Mouse (Mus musculus) CD4-positive helper T cell, adult 2 months (primary cell): ENCODE results near the gene Sntb2.
A peak's percentile ranks its signal among the peaks of the same experiment; 100 is the strongest.
"Not testable (repeated sequence)": the region's sequence is repeated elsewhere in the genome, so short reads cannot be mapped to it uniquely, and the experiment has no call there.

Experiments
- DNase-seq: peaks from one replicate; pipeline ENCODE4 v3.0.0-alpha.2; 2012; ENCODE audit warnings: low read depth, missing footprints, low spot score

Gene Sntb2

DNA sequence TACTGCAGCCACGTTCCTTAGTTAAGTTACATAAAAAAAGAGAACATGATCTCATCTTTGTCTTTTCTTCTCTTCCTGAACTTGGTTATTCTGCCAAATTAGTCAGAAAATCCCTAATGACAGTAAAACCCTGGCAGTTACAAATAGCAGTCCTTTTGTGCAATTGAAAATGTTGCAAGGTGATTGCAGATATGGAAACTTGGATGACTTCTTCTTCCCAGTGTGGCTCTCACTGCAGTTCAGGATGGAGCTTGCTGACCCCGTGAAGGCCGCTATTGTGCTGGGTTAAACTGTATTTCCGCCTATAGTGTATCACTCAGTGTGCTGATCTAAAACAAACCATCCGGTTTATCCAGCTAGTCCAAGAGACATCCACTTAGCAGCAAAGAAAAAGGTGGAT, 36.4 kb downstream of the Sntb2 start:
- DNase-seq, result no peak

DNA sequence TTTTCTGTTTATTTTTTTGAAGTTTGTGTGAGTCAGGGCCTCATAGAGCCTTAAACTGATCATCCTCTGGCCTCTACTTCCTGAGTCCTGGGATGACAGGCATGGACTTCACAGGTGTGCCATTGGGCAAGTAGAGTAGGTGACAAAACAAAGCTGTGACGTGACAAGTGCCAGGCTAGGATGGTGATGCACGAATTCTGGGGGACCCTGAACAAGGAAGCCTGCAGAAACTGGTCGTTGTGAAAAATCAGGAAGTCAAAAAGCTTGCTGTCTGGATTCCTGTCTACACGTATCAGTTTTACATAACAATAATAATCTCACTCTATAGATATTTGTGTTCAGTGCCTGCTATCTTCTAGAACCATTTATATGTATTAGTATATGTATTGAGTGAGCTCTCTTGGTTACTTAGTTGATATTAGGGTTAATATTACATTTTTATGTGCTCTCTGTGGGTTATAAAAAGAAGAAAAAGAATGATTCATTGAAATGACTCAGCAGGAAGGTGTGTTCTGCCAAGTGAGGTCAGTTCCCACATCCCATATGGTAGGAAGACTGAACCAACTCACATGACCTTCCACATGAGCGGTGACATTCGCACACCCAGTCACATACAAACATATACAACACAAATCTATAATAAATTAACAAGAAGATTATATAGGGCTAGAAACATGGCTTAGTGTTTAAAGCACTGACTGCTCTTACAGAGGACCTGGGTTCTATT, 37.2 kb downstream of the Sntb2 start:
- DNase-seq, result peak; percentile 12

DNA sequence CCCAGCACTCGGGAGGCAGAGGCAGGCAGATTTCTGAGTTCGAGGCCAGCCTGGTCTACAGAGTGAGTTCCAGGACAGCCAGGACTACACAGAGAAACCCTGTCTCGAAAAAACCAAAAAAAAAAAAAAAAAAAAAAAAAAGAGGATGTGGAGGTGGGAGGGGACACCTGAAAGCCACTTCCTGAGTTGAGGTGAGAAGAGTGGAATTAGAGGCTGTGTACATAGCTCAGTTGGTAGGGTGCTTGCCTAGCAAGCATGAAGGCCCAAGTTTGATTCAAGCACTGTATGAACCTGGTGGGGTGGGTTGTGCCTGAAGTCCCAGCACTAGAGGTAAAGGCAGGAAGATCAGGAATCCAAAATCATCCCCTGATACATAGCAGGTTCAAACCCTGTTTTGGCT, 38.0 kb downstream of the Sntb2 start:
- DNase-seq, result peak; percentile 77

DNA sequence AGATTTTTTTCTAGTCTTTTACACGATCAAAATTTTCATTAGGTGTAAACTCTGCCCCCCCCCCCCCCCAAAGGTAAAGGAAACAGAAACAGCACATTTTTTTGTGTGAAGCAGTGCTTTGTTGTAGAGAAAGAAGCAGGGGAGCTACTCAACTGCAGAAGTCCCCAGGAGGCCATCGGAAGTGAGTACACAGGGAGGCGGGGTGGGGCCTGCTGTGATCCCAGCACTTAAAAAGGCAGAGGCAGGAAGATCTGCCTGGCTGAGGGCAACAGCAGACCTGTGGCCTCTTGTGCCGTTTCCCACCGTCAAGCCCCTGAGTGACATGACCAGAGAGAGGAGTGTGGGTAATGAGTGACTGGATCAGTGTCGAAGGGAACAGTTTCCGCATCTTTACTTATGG, 39.2 kb downstream of the Sntb2 start:
- DNase-seq, result peak; percentile 66

DNA sequence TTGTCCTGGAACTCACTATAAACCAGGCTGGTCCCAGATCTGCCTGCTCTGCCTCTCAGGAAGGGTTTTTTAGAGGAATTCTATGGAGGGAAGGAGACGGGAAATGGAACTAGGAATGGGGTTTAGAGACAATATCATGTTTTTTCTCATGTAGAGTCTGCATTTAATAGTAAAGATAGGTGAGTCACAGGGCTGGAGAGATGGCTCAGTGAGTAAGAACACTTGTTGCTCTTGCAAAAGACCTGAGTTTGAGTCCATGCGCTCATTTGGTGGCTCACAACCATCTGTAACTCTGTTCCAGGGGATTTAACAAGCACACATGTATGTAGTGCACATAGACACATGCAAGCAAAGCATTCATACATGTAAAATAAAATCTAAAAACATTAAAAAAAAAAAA, 40.2 kb downstream of the Sntb2 start:
- no peak for DNase-seq

DNA sequence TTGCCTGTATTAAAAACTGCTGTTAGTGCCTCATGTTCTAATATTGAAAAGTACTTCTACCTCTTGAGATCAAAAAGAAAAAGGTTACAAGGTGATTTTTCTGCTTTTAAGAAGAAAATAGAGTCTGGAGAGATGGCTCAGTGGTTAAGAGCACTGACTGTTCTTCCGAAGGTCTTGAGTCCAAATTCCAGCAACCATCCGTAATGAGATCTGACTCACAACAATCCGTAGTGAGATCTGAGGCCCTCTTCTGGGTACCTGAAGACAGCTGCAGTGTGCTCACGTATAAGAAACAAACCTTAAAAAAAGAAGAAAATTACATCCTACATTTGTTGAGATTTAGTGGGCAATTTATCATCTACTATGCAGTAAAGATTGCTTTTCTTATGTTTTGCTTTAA, 40.9 kb downstream of the Sntb2 start:
- no peak for DNase-seq

DNA sequence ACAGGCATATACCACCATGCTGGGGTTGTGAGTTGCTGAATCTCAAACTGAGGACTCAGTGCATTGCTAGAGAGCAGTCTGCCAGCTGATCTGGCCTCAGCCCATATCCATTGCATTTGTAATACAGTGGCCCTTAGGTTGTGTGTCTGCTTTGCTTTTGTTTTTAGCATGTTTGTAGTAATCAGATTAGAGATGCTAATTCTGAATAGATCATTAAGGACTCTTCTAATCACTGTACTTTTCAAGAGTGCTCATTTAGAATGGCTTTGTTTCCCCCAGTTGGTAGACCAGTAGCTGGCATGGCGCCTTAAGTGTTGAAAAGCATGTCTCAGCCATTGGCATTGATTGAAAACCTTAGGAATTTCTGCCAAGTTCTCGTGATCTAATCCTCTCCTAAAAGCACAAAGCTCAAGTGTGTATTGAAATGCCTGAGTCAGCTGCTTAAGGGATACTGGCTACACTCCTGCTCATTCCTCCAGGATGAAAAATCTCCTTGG, 43.3 kb downstream of the Sntb2 start:
- DNase-seq, result no peak

DNA sequence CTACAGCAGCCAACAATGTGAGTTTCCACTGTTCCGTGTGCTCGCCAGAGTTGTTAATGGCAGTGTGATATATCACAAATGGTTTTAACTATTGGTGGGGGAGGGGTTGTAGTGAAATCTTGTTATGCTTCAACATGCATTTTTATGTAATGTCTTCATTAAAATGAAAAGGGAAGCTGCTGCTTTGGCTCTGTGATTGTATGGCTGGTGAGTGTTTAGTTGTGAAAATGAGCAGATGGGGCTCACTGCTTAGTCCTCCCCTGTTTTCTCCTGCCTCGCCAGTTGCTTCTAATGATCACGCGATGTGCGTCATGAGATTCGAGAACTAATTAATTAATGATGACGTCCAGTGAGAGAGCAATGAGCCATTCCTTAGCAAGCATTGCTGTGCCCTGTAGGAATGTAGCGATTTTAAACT, 49.9 kb downstream of the Sntb2 start:
- DNase-seq, result no peak

DNA sequence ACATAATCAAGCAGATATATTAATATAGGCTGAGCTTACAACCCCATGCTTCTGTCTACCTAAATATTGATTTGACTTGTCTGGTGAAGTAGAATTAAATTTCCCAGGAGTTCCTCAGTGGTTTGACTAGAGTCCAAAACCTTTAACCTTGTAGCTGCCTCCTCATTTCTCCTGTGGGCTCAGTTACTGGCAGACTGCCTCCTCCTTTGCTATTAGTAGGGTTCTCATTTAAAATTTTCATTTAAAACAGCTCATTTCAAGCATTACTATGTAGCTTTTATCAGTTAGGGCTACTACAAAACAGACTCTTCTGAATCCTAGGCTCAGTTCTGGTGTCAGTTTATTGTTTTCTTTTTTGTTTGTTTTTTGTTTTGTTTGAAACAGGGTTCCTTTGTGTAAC, 50.4 kb downstream of the Sntb2 start:
- no peak for DNase-seq

DNA sequence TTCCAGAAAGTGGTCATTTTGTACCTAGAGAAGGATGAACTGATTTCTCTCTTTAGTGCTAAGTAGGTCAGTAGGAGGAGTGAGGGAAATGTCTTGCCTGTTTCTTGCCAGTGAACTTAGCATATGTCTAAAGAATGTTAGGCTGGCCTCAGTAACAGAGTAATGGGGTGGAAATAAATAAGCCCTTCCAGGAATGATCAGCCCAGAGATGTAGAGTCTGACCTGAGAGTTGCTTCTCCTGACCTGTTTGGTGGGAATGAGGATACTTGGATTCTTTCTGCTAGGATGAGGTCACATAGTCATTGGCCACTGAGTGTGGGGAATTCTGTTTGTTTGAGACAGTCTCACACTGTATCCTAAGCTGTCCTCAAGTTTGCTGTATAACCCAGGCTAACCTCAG, 52.0 kb downstream of the Sntb2 start:
- no peak for DNase-seq

DNA sequence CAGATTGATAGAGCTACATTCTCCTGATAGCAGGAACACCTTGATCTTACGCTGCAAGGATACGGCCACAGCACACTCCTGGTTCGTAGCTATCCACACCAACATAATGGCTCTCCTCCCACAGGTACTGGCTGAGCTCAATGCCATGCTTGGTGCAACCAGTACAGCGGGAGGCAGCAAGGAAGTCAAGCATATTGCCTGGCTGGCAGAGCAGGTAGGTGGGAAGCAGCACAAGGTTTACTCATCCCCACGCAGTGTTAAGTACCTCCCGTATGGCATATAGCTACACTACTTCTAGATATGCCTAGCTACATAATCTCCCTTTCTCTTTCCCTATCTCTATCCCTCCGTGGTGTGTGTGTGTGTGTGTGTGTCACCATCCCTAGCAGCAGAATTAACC, 55.8 kb downstream of the Sntb2 start:
- no peak for DNase-seq

DNA sequence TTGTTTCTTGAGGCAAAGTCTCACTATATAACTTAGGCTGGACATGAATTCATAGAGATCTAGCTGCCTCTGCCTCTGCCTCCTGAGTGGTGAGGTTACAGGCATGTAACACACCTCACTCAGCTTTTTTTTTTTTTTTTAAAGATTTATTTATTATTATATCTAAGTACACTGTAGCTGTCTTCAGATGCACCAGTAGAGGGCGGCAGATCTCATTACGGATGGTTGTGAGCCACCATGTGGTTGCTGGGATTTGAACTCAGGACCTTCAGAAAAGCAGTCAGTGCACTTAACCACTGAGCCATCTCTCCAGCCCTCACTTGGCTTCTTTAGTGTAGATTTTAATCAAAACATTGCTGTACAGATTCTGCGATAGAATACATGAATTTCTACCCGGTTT, 60.8 kb downstream of the Sntb2 start:
- not testable (repeated sequence) for DNase-seq

DNA sequence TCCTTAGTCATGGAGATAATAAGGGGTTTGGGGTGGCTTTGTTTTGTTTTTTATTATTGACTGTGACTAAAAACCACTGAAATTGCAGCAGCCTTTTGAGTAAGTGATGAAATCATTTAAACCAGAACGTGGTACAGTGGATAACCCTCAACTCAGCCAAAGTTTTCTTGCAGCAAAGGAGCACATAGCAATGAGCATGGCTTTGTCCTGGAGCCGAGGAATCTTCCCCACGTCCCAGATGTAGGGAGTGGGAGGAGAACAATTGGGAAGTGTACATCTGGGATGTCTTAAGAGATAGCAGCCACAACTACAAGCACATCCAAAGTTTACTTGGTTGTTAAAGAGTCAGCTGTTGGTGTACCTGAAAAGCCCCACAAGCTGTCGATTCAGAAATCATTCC, 61.9 kb downstream of the Sntb2 start:
- DNase-seq, result no peak

DNA sequence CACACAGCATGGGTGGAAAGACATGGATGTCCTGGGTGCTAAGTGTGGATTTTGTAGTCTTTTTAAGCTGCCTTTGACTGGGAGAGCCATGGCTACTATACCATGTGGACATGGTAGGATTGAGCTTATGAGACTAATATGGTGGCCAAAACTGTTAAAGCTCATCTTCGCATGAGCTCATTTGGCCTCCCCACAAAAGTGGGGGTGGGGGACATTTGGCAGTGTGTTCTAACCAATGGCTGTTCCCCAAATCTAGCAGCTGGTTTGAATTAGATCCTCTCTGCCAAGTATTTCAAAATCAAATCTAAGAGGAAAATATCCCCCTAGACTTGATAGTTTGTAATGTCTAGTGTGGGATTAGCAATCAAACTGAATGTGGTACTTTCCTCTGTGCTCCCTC, 63.5 kb downstream of the Sntb2 start:
- DNase-seq, result no peak

DNA sequence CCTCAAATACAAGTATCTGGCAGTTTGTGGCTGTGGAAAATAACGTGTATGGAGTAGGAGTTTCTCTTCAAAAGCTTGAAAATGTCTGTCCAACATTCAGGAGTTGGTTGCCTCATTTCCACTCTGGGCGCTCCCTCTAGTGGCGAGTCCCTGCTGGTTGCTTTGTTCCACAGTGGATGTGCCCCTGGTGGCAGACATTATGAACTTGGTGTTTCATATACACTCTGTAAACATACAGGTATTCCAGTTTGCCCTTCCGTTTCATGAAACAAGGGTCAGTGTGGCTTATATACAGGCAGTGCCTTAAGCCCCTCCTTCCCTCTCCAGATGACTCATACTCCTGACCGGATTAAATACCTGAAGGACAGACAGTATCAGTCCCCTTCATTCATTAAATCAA, 67.0 kb downstream of the Sntb2 start:
- DNase-seq, result peak; percentile 86

DNA sequence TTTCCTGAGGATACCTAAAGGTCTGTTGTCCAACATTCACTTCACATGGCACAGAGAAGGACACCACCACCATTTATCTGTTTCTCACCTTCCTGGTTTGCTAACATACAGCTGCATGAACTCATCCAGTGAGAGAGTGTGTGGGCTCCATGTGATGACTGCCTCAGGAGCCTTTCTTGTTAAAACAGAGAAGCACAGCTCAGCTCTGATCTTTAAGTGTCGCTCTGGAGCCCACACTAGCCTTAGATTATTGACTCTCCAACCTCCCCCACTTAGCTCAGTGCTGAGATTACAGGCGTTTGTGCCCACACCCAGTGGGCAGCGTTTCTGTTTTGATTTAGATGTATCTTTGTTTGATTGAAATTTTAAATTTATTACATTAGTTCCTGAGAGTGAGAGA, 72.2 kb downstream of the Sntb2 start:
- DNase-seq, result no peak

DNA sequence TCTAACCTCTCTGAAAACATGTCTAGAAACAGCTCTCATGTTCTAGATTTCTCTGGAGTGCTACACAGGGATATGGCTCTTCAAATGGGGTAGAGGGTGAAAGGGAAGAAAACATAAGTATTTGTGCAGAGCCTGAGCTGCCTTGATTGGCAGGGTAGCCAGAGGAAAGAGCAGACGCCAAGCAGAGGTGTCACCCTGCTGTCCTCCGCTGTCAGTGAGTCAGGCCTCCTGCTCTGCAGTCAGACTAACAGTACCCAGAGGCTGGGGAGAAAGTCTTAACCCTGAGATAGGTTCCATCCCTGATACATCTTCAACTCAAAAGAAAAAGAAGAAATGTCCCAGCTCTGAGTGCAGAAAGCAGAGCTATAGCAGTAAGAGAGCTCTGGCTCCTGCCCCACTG, 77.1 kb downstream of the Sntb2 start:
- no peak for DNase-seq

DNA sequence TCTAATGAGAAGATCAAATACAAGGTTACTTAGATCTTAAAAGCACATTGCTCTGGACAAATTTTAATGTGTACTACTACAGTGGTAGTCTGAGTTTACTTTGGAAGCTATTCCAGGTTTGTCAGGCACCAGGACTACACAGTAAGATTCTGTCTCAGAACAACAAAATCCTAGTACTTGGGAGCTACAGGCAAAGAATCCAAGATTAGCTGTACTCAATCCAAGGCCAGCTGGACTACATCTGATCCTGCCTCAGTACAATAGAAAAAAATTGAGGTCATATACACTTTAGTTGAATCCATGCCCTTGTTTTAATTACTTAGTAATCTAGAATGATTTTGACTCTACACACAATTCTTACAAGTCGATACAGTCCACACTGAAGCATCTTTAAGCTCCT, 79.4 kb downstream of the Sntb2 start:
- DNase-seq, result no peak

DNA sequence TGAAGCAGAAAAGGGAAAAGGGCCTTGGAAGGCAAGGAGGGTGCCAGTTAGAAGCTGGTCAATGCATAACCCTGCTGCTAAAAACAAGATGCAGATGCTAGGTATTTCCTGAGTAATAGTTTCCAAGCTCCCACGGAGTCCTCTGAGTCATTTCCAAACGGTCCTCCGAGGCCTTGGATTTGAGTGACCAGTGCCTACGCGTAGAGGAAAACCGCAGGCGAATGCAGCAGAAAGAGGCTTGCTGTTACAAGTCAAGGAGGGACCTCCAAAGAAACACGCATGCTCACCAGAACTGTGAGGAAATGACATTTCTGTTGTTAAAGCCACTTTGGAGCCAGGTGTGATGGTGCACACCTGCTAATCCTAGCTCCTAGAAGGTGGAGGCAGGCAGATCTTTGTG, 87.9 kb downstream of the Sntb2 start:
- no peak for DNase-seq

DNA sequence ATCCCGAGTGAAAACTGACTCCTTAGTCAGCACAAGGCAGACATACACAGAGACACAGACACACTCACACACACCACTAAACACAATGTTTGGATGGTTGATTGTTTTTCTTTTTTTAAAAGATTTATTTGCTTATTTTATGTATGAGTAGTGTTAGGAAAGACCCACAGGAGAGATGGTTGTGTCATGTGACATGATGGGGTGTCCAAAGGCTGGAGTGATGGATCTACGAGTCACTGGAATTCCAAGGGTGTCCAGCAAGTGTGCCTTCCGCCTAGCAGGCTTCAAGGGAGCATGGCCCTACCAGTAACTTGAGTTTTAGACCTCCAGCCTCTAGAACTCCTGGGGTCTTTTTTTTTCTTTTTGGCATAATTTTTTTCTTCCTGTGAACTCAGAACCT, 93.8 kb downstream of the Sntb2 start:
- no peak for DNase-seq

DNA sequence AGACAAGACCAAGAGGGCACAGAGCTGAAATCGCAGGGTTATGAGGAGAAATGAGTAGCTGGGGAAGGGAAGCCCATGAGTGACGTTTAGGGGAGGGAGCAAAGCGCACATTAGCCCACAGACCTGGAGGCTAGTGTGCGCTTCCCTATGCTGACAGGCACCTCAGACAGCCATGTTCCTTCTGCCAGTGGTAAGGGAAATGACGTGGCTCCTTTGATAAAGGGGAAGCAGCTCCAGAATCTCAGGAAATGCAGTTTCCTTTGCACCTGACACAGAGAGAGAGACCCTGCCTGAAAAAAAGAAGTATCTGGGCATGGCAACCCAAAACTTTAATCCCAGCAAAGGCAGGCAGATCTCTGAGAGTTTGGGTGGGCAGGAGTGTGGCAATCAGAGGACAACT, 94.5 kb downstream of the Sntb2 start:
- no peak for DNase-seq

DNA sequence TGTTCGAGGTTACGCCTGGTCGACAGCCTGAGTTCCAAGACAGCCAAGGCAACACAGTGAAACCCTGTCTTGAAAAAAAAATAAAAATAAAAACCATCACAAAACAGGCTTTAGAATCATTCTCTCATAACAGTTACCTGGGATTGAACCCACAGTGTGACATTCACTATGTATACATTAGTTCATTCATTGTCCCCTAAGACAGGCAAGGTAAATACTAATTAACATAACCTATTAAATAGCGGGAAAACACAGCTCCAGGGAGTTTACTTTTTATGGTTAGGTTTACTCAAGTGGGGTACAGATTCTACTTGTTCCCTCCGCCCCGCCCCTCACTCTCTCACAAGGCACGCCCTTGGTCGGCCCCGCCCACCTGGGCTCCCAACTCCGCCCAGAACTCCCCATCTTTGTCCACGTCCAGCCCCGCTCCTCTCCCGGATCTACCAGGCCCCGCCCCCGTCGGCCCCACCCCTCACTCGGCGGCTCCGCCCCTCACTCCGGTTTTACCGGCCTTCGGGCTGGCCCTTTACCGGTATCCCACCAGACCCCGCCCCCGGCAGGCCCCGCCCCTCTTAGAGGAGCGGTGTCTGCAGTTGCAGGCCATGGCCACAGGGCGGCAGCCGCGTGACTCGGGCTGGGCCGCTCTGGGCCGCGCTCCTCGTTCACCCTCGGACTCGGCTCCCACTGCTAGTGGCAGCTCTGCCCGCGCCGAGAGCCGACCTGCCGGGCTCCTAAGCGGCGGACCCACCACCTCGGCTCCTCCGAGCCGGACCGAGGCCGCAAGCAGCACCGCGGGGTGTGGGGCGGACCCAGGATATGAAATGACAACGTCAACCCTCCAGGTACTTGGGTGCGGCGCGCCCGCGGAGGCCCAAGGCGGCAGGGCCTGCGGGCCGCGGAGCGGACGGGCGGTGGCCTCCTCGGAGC, 95.4 kb downstream of the Sntb2 start, which contains the start of gene Vps4a:
TSS of gene Vps4a (plus strand) at position 573 of the 927 bp plus-strand sequence.
- DNase-seq, result peak; percentile 93

DNA sequence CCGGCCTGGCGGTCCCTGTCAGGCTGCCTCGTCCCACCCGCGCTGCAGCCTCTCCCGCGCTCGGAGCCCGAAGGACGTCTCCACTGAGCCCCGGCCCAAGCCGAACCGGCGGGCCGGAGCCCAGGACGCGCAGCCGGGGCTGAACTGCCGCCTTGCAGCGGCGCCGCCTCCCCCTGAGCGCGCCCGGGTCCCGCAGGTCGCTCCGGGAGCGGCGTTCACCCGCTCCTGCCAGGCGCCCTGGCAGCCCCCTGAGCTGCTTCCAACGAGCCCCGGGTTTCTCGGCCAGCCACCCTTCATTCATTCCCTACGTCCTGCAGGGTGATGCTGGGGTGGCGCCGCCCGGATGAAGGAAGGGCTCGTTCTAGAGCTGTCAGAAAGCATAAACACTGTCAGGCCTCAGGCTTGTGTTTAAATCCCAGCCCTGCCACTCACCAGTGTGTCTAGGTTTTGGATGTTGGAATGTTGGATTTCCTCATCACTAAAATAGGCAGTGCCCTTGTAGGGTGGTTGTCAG, 96.1 kb downstream of the Sntb2 start:
- DNase-seq, result no peak
